Mouse (Mus musculus) lung, postnatal 36 days (tissue): Measurements from ENCODE around the gene Kcnab1.

ENCODE experiments used
- DNase-seq: peaks from one replicate; pipeline ENCODE4 v3.0.0; 2022; ENCODE audit warnings: mixed read lengths

Gene Kcnab1

DNA sequence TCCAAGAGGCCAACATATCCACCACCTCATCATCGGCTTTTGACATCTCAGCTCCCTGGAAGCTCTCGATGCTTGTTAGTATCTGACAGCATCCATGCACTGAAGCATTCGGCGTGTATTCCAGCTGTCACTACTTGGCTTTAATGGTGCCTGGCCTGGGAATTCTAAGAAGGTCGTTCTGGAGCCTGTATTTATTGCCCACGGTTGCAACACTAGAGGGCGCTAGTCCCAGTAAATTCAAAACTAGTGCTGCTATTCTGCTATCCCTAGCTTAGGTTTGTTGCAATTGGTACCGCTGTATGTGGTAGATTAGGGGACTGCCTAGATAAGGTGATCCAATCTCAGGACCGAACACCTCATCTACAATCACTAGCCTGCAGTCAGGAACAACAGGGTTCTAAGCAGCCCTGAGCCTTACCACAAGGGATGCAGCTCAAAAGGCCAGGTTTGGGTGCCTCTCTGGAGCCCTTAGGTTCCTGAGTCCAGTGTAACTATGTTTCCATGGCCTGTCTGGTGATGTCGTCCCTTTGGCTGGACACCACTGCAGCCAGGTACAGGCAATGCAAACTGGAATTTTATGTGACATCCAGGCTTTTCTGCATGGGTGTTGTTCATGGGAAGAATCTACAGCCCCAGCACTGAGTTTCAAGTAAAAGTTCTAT lies 208.8 kb downstream of the Kcnab1 start:
- DNase-seq, result peak; percentile 83

DNA sequence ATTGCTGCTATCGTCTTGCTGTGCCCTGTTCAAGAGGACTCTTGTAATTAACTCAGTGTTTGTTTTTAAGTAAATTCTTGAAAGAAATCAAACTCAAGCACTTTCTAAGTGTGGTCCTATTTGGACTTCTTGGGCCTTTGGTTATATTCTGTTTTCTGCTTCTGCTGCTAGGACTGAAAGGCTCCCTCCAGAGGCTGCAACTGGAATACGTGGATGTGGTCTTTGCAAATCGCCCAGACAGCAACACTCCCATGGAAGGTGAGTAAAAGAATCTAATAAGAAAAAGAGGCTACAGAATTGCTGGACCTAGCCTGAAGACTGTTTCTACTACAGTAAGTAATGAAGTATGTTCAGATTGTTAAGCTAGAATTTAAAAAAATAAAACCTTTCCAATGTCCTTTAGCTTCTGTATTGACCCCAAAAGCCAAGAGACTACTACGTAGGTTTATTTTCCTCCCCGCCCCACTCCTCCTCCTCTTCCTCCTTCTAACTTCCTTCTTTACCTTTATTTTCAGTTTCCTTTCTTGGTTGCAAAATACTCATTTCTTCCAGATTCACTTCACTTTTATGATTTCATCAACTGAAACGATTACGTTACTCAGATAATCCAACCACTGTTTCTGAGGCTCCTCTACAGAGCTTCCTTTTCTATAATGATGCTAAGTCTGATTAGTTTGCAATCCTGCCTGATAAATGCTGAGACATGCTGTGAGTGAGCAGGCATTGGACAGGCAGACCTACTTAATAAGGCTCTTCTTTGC lies 210.2 kb downstream of the Kcnab1 start:
- peak; percentile 41 for DNase-seq

DNA sequence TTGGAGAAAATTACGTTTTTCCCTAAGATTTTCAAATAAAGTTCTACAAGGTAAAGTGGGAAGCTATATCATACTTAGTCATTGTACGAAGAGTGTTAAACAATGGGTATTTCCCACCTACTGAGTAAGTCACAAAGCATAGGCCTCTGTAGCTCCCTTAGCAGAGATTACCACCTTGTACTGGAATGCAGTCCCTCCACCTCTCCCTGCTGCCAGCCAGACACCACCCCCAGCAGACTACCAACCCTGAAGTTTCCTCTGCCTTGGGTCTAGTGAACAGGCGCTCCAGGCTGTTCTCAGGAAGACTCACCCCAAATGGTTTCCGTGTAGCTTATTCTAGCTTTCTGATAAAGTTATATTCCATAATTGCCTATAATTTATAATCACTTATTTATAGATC lies 211.8 kb downstream of the Kcnab1 start:
- no peak for DNase-seq

DNA sequence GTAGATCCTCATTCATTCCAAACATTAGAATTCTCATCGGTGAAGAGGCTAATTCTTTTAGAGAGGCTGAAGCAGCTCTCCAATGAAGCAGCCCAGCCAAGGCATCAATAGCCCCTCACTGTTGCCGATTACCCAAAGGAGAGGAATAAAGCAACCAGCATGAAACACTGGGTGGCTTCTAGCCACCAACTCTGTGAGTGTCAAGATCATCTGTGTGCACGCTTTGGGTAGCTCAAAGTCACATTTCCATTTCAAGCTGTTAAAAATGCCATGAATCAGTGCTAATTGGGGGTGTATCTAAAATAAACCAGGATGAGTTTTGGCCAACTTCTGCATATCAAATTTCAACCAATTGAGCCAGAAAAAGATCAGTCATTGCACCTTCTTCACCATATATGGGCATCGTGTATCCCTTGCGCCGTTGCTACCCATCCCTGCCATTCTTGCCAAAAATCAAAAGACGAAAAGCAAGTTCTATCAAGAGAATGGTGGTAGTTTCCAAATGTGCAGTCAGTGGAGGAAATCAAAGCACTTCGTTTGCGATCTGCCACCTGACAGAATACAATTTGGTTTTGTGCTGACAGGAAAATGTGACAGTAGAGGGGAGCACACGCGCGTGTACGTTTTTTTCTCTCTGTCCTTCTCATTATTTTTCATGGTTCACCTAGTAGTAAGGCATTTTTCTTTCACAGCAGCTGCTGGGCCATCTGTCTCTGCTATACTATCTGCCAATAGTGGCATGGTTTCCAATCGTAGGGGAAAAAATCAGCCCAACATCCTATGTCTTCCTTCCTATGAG lies 213.0 kb downstream of the Kcnab1 start:
- DNase-seq, result no peak

DNA sequence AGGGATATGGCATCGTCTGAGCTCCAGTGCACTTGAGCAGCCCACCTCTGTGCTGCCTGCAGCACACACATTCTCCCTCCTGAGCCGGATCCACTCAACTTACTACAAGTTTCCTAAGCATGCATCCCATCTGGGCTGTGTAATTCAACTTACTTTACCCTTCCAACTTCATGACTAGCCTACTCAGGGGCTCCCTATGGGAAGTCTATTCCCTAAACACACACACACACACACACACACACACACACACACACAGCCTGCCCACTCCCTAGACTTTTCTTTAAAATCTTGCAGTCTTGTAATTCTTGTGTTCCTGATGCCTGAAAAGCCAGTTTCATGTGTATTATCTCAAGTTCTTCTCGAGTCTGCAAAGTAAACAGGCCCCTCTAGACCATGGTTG lies 216.1 kb downstream of the Kcnab1 start:
- no peak for DNase-seq

DNA sequence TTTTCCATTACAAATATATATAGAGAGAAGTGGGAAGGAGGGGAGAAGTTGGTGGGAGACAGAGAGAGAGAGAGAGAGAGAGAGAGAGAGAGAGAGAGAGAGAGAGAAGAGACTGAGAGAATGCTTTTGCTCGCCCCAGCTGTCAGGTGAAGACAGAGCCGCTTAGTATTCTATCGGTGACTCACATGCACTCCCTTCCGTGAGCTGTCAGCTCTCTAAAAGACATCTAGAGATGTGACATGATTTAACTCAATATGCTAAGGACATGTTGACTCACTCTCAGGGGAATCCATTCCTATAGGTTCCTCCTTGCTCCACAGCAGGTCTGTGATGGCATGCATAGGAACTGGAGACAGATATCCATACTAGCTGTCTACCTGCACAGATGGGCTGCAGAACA lies 219.6 kb downstream of the Kcnab1 start:
- no peak for DNase-seq

DNA sequence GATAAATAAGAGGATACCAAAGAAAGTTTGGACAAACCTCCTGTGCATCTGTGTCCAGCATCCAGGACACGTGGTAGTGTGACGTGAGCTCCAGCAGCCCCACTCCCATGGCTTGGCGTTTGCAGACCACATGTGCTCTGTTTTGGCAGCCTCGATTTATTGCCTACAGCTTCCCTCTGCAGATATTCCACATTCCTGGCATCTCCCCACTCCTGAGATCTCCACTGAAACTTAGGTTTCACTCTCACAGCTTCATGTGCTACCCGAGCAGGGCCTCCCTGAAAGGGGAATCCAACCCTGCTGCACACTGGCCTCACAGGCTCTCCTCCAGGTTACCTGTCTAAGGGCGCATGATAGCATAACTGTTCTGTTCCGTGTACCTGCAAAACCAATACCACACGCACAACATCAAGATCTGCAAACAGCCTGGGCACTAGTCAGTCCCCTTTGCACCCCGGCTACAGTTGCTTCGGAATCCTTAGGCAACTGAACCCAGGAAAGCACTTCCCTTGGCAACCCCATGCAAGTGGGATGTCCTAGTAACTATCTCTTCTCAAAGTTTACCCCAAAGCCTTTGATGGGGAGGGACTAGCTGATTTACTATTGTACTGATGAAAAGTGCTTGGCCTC lies 228.8 kb downstream of the Kcnab1 start:
- DNase-seq, result no peak

DNA sequence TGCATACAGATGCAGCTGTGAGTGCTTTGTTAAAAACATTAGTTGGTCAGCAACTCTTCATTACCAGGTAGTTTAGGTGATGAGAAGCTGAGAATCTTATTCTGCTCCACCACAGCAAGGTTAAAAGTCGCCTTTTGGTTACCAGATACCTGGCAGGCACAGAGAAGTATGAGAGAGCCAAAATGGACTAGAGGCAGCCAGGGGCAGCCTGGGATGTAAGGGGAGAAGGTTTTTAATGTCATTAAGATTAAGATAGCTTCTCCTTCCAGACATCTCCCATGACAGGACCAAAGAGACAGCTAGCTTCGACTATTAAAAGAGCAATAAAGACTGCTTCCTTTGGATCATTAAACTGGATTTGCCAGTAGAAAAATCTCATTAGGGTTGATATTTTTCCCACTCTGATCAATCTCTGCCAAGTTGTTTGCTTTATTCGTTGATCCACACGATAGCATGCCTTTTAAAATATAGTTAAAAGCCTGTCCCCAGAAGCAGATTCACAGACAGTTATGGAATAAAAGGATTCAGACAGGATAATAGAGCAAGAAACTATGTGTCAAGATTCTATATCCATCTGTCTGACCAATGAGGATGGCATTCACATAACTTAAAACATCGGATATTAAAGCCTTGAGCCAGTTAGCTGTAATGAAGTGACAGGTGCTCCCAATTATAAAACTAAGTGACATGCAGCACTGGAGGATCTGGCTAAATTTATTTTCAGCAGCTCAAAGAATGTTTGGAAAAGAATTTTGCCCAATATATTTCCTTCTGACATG lies 231.2 kb downstream of the Kcnab1 start:
- DNase-seq, result no peak

DNA sequence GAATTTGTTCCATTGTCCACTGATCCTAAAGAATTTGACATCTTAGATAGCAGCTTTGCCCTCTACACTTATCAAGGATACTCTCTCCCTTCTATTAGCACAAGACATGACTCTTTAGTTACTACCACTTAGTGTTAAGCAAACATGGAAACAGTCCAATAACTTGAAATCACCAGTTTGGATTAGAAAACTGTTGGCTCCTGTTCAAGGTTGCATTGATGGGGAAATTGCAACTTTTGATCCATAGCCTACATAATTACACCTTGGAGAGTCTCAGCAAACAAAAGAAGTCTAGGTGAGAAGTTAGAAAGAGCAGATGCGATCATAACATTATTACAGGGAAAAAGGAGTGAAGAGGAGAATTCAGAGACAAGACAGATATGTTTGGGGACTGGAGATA lies 237.0 kb downstream of the Kcnab1 start:
- no peak for DNase-seq

DNA sequence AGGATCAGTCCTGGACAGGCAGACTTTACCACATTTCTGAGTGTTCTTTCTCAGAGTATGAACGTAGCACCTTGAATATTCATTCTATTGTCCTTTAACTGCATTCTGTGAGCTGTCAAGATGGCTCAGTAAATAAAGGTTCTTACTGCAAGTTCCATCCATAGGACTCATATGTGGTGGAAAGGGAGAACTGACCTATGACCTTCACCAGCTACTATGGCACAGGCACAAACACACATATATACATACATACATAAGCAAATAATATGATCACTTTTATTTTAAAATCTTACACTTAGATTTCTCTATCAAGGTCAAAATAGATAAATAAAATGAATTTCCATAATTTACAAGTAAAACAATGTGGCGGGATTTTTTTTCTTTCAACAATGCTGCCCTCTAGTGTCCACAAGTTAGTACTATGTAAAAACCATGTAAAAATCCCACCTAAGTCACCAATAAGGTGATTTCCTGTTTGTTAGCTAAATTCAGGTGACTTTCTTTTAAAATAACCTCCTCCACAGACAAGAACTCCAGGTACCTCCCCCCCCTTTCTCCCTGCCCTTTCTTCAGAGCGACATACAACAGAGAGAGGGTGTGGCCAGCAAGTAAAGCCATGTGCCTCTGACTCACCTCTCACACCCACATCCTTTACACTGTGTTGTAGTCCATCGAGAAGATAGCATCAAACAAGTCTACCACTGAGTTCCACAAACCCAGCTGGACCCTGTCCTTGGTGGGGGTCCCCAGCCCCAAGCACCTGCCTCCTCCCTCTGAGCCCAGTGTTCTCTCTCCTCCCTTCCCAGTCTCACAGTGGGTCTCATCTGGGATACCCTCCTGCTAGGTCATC lies 243.3 kb downstream of the Kcnab1 start:
- DNase-seq, result no peak

DNA sequence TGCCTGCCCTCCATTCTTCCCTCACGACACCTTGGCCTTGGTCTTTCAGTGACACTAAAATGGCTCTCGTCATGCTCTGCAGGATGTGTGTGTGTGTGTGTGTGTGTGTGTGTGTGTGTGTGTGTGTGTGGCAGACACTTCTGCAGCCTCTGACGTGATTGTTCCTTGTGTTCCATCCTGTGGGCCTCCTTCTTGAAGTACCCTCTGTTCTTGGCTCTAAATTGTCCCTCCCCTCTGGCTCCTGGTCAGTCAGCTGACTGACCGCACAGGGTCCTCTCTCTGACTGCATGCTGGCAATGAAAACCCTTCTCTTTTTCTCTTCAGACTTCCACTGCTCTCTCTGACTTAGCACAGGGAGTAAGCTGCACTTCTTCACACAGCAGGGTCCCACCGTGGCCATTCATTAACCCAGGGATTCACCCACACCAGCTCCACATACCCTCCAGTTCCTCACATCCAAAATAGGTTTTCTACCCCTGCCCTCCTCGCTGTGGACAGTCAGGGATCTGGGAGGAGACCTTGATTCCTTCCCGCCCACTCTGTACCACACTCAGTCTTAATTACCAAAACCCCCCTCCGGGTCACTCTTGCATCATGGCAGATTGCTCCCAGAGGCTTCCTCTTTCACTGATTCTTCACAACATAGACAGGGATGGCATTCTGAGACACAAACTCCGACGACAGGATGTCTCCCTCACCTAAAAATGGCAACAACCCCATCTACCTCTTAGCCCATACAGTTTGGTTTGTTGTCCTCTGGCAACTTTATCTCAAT lies 244.3 kb downstream of the Kcnab1 start:
- DNase-seq, result peak; percentile 22

DNA sequence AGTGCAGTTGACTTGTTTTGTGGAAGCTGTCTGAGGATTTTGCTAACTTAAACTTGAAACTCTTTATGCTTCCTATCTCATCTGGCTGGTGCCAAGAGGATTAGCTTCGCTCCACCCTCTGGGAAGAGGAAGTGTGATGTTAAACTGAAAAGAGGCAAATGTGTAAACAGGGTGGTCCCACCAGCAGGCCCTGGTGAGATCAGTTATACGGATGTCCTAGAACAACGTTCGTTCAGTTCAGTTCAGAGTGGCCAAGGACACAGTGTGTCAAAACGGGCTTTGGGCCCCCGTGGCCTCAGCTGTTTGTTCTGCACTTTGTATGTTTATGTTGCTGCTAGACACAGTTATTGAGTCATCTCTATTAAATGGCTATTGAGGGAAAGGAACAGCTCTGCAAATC lies 246.3 kb downstream of the Kcnab1 start:
- peak; percentile 66 for DNase-seq

DNA sequence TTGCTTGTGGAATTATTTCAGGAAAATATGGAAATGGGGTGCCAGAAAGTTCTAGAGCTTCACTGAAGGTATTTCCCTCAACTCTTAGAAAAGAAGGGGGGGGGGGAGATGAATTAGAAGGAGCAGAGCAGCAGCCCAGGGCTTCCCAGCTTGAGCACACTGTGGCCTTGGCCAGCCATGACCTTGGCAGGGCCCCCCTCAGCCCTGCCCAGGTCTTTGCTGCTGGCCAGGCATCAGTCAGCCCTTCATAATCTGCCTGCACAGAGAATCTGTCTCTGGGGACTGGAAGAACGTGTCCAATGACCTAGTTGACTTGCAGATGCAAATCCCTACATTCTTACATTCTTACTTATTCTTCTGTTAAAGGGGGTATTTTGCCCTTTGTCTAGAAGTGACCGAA lies 249.1 kb downstream of the Kcnab1 start:
- DNase-seq, result no peak

DNA sequence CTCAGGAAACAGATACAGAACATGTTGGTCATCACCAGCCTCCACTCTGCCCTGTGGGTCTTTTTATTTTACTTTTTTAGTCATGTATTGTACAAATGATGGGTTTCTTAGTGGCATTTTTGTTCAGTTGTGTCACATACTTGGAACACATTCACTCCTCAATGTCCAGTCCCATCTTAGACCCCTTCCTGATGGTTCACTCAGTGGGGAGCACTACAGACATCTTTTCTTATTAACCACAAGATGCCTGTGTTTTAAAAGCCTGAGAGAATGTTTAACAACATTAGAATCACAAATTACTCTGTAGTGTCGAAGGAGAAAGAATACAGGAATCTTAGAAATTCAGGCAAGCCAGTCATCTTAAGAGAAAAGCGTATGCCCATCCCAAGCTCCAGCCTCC lies 249.7 kb downstream of the Kcnab1 start:
- DNase-seq, result no peak

DNA sequence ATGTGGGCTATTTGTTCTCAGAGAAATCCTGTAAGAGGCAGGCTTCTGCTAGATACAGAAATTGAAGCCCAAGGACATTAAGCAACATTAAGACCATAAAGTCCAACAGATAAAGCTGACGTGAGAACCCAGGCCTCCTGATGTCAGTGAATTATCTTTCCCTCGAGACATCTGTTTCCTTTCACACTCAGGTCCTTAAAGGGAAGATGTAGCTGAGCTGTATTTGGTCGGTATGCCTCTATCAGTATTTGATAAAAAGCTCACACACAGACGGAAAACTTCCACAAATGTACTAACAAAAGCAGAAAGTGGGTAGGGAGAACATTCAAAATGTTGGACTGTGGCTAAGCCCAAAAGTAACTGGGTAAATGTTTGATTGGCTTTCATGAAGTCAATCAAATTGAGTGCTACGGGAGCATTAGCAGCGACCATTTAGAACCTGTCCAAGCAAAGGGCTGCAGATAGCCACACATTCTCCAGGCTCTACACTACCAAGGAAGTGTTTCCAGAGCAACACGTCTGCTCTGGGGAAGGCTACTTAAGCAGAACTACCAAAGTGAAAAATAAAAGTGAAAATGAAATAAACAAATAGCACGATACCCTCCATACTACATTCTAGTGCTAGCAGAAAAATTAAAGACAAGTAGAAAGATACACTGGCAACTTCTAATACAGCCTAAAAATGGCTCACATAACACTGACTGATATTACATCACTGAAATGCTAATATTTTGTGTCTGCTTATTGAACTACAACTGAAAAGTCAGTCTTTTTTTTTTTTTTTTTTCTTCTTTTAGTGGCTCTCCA lies 251.2 kb downstream of the Kcnab1 start:
- DNase-seq, result no peak

DNA sequence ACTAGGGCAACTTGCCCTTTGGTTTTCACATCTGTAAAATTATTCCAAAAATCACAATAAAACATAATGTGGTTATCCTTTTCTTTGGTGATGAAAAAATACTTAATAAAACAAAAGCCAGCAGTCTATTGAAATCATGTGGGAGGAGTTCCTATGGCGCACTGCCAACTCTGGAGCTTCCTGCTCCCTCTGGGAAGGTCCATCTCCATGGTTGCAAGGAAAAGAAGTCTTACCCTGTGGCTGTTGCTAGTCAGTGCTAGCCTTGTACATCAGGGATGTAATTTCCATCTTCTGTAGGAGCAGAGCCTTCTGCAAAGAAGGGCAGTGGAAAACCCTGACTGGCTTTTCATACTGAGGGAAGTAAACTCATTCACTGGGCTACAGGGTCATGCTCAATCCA lies 254.3 kb downstream of the Kcnab1 start:
- DNase-seq, result peak; percentile 71

DNA sequence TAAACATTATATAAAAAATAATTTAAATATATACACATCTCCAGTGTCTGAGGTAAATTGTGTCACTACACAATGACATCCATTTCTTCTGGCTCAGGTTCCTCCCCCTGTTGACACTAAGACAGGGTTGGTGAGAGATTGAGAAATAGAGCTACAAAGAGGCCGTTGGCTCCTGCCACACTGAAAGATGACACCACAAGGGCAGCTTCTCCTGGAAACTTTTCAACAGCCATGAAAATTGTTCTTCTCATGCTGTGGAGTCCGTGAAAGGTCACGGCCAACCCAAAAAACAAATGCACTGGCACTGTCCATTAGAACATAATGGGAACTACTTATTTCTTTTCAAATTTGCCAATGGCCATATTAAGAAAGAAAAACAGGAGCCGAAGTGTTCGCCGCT lies 256.0 kb downstream of the Kcnab1 start:
- no peak for DNase-seq

DNA sequence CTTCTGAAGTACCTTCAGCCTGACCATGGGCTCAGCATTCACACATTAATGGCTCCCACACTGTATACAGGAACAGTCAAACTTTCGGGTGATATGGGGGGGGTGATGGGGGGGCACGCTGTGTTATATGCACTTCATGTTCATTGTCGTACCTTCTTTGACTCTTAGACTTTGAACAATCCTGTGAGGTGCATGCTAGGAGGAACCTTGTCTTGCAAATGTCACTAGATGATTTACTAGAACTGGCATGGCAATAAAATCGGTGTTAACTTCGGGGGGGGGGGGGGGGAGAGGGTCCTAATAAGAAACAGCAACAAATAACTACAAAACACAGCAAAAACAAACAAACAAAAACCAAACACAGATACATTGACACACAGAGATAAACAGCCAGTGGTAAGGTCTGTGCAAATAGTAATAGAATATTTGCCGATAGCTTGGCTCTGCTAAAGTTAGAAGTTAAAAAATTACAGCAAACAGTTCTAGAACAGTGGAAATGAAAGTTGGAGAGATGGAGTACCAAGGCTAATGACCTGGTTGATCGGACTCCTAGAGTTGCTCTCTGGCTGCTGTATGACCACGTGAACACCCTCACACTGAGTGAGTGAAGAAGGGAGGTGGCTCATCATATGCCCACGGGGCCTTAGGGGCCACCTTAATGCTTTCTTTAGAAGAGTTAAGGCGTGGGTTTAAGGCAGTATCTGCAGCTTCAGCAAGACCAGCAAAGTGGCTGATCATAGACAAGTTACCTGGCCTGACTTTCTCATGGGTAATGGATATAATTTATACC lies 256.9 kb downstream of the Kcnab1 start:
- DNase-seq, result no peak

DNA sequence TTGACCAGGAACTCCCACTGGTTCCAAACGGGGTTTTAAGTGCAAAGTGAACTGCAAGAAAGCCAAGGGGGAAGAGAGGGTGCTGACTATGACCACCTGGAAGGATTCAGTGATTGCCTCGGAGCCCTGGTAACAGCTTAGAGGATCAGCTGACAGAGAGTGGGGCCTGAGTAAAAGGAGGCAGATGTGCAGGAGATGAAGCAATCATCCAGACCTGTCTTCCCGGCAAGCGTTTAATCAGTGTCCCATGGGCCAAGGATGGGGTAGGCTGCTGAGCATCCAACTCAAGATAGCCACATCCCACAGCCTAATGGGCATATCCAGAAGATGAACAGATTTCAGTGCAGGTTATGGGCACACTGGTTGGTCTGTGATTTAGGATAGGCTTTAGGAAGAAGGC lies 258.8 kb downstream of the Kcnab1 start:
- no peak for DNase-seq
